26 mouse cellular contexts compared by ENCODE assay signal in genomic region chr19:36540012-36540606, GRCm38 (mm10). TPM values are rescaled to one million over a fixed set of nuclear protein-coding genes. Genes with fewer than 3 reads are reported as not detected.
DNase-seq lines count a peak whose midpoint lies in the region; ATAC-seq and TF ChIP-seq lines count a peak whose summit lies in the region.
"Had no signal": no experiment of that assay in that cellular context is flagged by ENCODE, and none has a peak within 500 bp of the region (broad histone marks: within the 10 kb centered on the region; RNA-seq: fewer than 3 reads in every experiment).

No protein-coding gene starts in this region.

- H3K4me1 ChIP-seq in heart, embryonic 15.5 days (replicated peaks), result peaks cover 18% of the 10 kb centered on the region
- H3K4me1 ChIP-seq in lung, postnatal 0 days (ENCODE audit: insufficient read depth, low read depth, low read length), result no peaks in the 10 kb centered on the region
- H3K4me1 ChIP-seq: liver, embryonic 15.5 days had no signal

- H3K9me3 ChIP-seq in heart, embryonic 15.5 days (replicated peaks), result no peaks in the 10 kb centered on the region
- no peaks in the 10 kb centered on the region for H3K9me3 ChIP-seq in lung, postnatal 0 days (ENCODE audit: low read length)
- H3K9me3 ChIP-seq: embryonic facial prominence, embryonic 13.5 days; forebrain, embryonic 13.5 days; heart, embryonic 13.5 days; limb, embryonic 15.5 days; liver, embryonic 15.5 days had no signal

- DNase-seq in heart, postnatal 36 days, result no peak
- DNase-seq in lung, postnatal 0 days (ENCODE audit: low spot score), result peak; percentile 79
- DNase-seq in lung, postnatal 25 days (ENCODE audit: low spot score), result no peak
- peak; percentile 26 for DNase-seq in fat pad, adult 2 months (ENCODE audit: extremely low read depth, low read depth, low spot score)
- no peak for DNase-seq in right cerebral cortex, postnatal 25 days
- no peak for DNase-seq in testis, postnatal 14 days (ENCODE audit: low spot score)
- DNase-seq: cerebellum, adult 18-20 months; cerebellum, postnatal 14 days; embryo, embryonic 11 days; kidney, adult 18-20 months; kidney, postnatal 4 days; left cerebral cortex, postnatal 4 days; midbrain, embryonic 14.5 days; right cerebral cortex, postnatal 14 days; spleen, adult 18-20 months; thymus, postnatal 14 days had no signal

- no peaks in the 10 kb centered on the region for H3K27me3 ChIP-seq in heart, embryonic 15.5 days
- no peaks in the 10 kb centered on the region for H3K27me3 ChIP-seq in lung, postnatal 0 days (replicated peaks; ENCODE audit: insufficient read depth, low read length)

- no peaks in the 10 kb centered on the region for H3K36me3 ChIP-seq in heart, embryonic 15.5 days
- H3K36me3 ChIP-seq in lung, postnatal 0 days (ENCODE audit: insufficient read depth, low read length), result no peaks in the 10 kb centered on the region
- H3K36me3 ChIP-seq: embryonic facial prominence, embryonic 13.5 days; heart, embryonic 13.5 days; limb, embryonic 15.5 days; liver, embryonic 15.5 days had no signal

- H3K9ac ChIP-seq in heart, embryonic 15.5 days, result no peak overlapping the region
- H3K9ac ChIP-seq in lung, postnatal 0 days (replicated peaks; ENCODE audit: low read depth), result no peak overlapping the region
- H3K9ac ChIP-seq: embryonic facial prominence, embryonic 13.5 days; forebrain, embryonic 13.5 days; heart, embryonic 13.5 days; hindbrain, embryonic 14.5 days; limb, embryonic 15.5 days; liver, embryonic 15.5 days had no signal

- H3K4me3 ChIP-seq in heart, embryonic 15.5 days, result no peak overlapping the region
- no peak overlapping the region for H3K4me3 ChIP-seq in lung, postnatal 0 days (ENCODE audit: low read depth, low read length)
- H3K4me3 ChIP-seq: embryonic facial prominence, embryonic 13.5 days; erythroblast, embryonic 14.5 days; forebrain, embryonic 13.5 days; heart, embryonic 13.5 days; limb, embryonic 15.5 days; liver, embryonic 15.5 days had no signal

- no peak for TF ChIP-seq CTCF in lung, postnatal 0 days (IDR thresholded peaks at IDR 0.05)

- no peak for TF ChIP-seq EP300 in lung, postnatal 0 days (IDR thresholded peaks at IDR 0.05)

- H3K27ac ChIP-seq in heart, embryonic 15.5 days, result 0 out of 2 replicates have a peak overlapping the region, but pooled peaks have one; percentile 5
- no peak overlapping the region for H3K27ac ChIP-seq in lung, postnatal 0 days (ENCODE audit: low read length)
- H3K27ac ChIP-seq: embryonic facial prominence, embryonic 13.5 days; forebrain, embryonic 13.5 days; heart, embryonic 13.5 days; hindbrain, embryonic 14.5 days; limb, embryonic 15.5 days; liver, embryonic 15.5 days; macrophage had no signal

- intact Hi-C loops in heart, postnatal 36 days (cut with DNase I), result no loop called here

- ATAC-seq in heart, embryonic 15.5 days (replicated peaks; ENCODE audit: insufficient number of reproducible peaks, insufficient read depth, low FRiP score, low read depth), result peak; percentile 50; the same call in 1 of the 2 replicates
- ATAC-seq in lung, postnatal 0 days, result peak; percentile 82
- peak; percentile 37; the same call in 1 of the 2 replicates for ATAC-seq in megakaryocyte progenitor cell, adult 5-6 weeks (replicated peaks; ENCODE audit: poor library complexity)
- ATAC-seq: forebrain, embryonic 13.5 days had no signal

- 33% methylated on average over 10 of the region's 10 CpGs for WGBS in heart, embryonic 15.5 days
- WGBS in lung, postnatal 0 days, result 20% methylated on average over 10 of the region's 10 CpGs

- H3K4me2 ChIP-seq in heart, embryonic 15.5 days, result 0 out of 2 replicates have a peak overlapping the region, but pooled peaks have one; percentile 21
- no peak overlapping the region for H3K4me2 ChIP-seq in lung, postnatal 0 days (replicated peaks; ENCODE audit: low read depth, low read length)
- H3K4me2 ChIP-seq: embryonic facial prominence, embryonic 13.5 days; forebrain, embryonic 13.5 days; heart, embryonic 13.5 days; hindbrain, embryonic 14.5 days; limb, embryonic 15.5 days; liver, embryonic 15.5 days had no signal

RNA-seq across cellular contexts. Expression of gene Hectd2, which starts 14.3 kb away (rescaled TPM):
- polyA plus RNA-seq in heart, embryonic 15.5 days (2015; fragmentation: Nextera tagmentation; extraction: Ambion mirVana), result 4.7 and 5.2 TPM in 2 replicates
- total RNA-seq in heart, postnatal 36 days (2021), result 1 to 10 TPM; 1.6 to 2.5 TPM
- 1.4 and 1.6 TPM in 2 replicates for polyA plus RNA-seq in lung, postnatal 0 days (2015; fragmentation: Nextera tagmentation; extraction: Ambion mirVana)
- 3.4 and 4.2 TPM in 2 replicates for total RNA-seq in megakaryocyte progenitor cell, adult 5-6 weeks (2015)
- total RNA-seq in megakaryocyte progenitor cell, adult 5-6 weeks (2017), result 1.3 and 1.8 TPM in 2 replicates
- polyA plus RNA-seq: erythroblast, embryonic 14.5 days had no signal

Comparison
In these comparisons a context has a peak if more than half of its experiments do, and no peak if none do; other contexts are left out.
1. DNase-seq: peak in lung, postnatal 0 days (single experiment) and fat pad, adult 2 months (single experiment); none in heart, postnatal 36 days (0 of 2), lung, postnatal 25 days (single experiment), right cerebral cortex, postnatal 25 days (single experiment) and testis, postnatal 14 days (single experiment).
2. Peak in every context shown above with its lines, with median percentiles within 50 percentile points of each other: ATAC-seq.